Comparison of ENCODE assay signal across 9 mouse cellular contexts in genomic region chr9:37433823-37434560, GRCm38 (mm10). TPM values are rescaled to one million over a fixed set of nuclear protein-coding genes. Genes with fewer than 3 reads are reported as not detected.
A peak's percentile ranks its signal among the peaks of the same experiment; 100 is the strongest.
DNase-seq lines count a peak whose midpoint lies in the region; ATAC-seq and TF ChIP-seq lines count a peak whose summit lies in the region.
"Had no signal": no experiment of that assay in that cellular context is flagged by ENCODE, and none has a peak within 500 bp of the region (broad histone marks: within the 10 kb centered on the region; RNA-seq: fewer than 3 reads in every experiment).

No protein-coding gene starts in this region.

- no peak overlapping the region for H3K9ac ChIP-seq in heart, embryonic 14.5 days (ENCODE audit: low read length)
- H3K9ac ChIP-seq in heart, adult 2 months (ENCODE audit: low read depth, low read length), result no peak overlapping the region
- no peak overlapping the region for H3K9ac ChIP-seq in hindbrain, embryonic 14.5 days

- H3K4me2 ChIP-seq in heart, embryonic 14.5 days (ENCODE audit: low read length), result peak overlapping the region; percentile 57; the same call in 1 of the 2 replicates
- peak overlapping the region; percentile 74 for H3K4me2 ChIP-seq in hindbrain, embryonic 14.5 days (replicated peaks)

- DNase-seq in heart, adult 2 months, result no peak
- DNase-seq in embryonic facial prominence, embryonic 10.5 days (ENCODE audit: low spot score), result no peak
- DNase-seq in hindbrain, embryonic 14.5 days (ENCODE audit: low spot score), result no peak
- peak; percentile 23 for DNase-seq in midbrain, embryonic 10.5 days (ENCODE audit: low spot score)
- no peak for DNase-seq in cerebellum, postnatal 36 days
- no peak for DNase-seq in spleen, postnatal 36 days (ENCODE audit: low spot score in 2 of 2)
- DNase-seq in c-Kit-positive CD71-positive TER-119-positive erythroid progenitor cells, embryonic 14.5 days (ENCODE audit: low spot score), result no peak
- DNase-seq: gastrocnemius, postnatal 10 days had no signal

- H3K4me1 ChIP-seq in heart, embryonic 14.5 days (ENCODE audit: control insufficient read depth in 2 of 2, insufficient read depth in 2 of 2, low read length in 2 of 2), result peaks cover 5 to 22% of the 10 kb centered on the region in 2 experiments; a peak in 3 of 4 replicates
- no peaks in the 10 kb centered on the region for H3K4me1 ChIP-seq in heart, adult 2 months (ENCODE audit: control insufficient read depth, insufficient read depth, low read length)
- H3K4me1 ChIP-seq in embryonic facial prominence, embryonic 10.5 days, result peaks cover 31% of the 10 kb centered on the region
- peaks cover 26% of the 10 kb centered on the region for H3K4me1 ChIP-seq in hindbrain, embryonic 14.5 days (replicated peaks; ENCODE audit: control insufficient read depth, insufficient read depth, low read length)
- peaks cover 52% of the 10 kb centered on the region for H3K4me1 ChIP-seq in midbrain, embryonic 10.5 days

- H3K9me3 ChIP-seq in heart, embryonic 14.5 days (ENCODE audit: control insufficient read depth, low read length), result no peaks in the 10 kb centered on the region
- H3K9me3 ChIP-seq in embryonic facial prominence, embryonic 10.5 days, result no peaks in the 10 kb centered on the region
- H3K9me3 ChIP-seq in hindbrain, embryonic 14.5 days (ENCODE audit: control insufficient read depth, low read length), result no peaks in the 10 kb centered on the region
- H3K9me3 ChIP-seq in midbrain, embryonic 10.5 days (replicated peaks), result no peaks in the 10 kb centered on the region

- H3K36me3 ChIP-seq in heart, embryonic 14.5 days (ENCODE audit: control insufficient read depth, insufficient read depth, low read length), result no peaks in the 10 kb centered on the region
- H3K36me3 ChIP-seq in heart, adult 2 months (ENCODE audit: control insufficient read depth, insufficient read depth, low read length), result no peaks in the 10 kb centered on the region
- no peaks in the 10 kb centered on the region for H3K36me3 ChIP-seq in embryonic facial prominence, embryonic 10.5 days (replicated peaks)
- H3K36me3 ChIP-seq in hindbrain, embryonic 14.5 days (replicated peaks; ENCODE audit: control insufficient read depth, insufficient read depth), result no peaks in the 10 kb centered on the region
- no peaks in the 10 kb centered on the region for H3K36me3 ChIP-seq in midbrain, embryonic 10.5 days

- no peak for TF ChIP-seq EP300 in heart, adult 2 months (IDR thresholded peaks at IDR 0.05; ENCODE audit: insufficient read depth, low read depth, low read length)

- no peaks in the 10 kb centered on the region for H3K79me2 ChIP-seq in heart, adult 2 months (replicated peaks; ENCODE audit: control insufficient read depth, insufficient read depth, low read length)

- no peak for ATAC-seq in heart, embryonic 14.5 days (ENCODE audit: insufficient number of reproducible peaks, insufficient read depth, low FRiP score, low read depth)
- no peak for ATAC-seq in hindbrain, embryonic 14.5 days (ENCODE audit: low FRiP score)

- no peak for TF ChIP-seq POLR2A in heart, adult 2 months (IDR thresholded peaks at IDR 0.05; ENCODE audit: insufficient read depth, low read depth, low read length)

- H3K27ac ChIP-seq in heart, embryonic 14.5 days (replicated peaks in 1 of 2; ENCODE audit: control insufficient read depth in 1 of 2, insufficient read depth in 1 of 2, low read depth in 2 of 2, low read length in 2 of 2), result no peak overlapping the region
- no peak overlapping the region for H3K27ac ChIP-seq in heart, adult 2 months
- H3K27ac ChIP-seq in embryonic facial prominence, embryonic 10.5 days (replicated peaks), result no peak overlapping the region
- no peak overlapping the region for H3K27ac ChIP-seq in hindbrain, embryonic 14.5 days
- H3K27ac ChIP-seq in midbrain, embryonic 10.5 days (replicated peaks), result no peak overlapping the region

- intact Hi-C loops in heart, adult 2 months (cut with DNase I), result no loop called here

- WGBS in heart, embryonic 14.5 days, result 2% methylated on average over 18 of the region's 18 CpGs
- WGBS in heart, adult 2 months, result 5% methylated on average over 18 of the region's 18 CpGs
- WGBS in embryonic facial prominence, embryonic 10.5 days, result 2% methylated on average over 18 of the region's 18 CpGs
- WGBS in hindbrain, embryonic 14.5 days, result 3% methylated on average over 18 of the region's 18 CpGs
- WGBS in midbrain, embryonic 10.5 days, result 3% methylated on average over 18 of the region's 18 CpGs

- peaks cover 72% of the 10 kb centered on the region for H3K27me3 ChIP-seq in heart, embryonic 14.5 days (ENCODE audit: control insufficient read depth, insufficient read depth, low read length)
- H3K27me3 ChIP-seq in heart, adult 2 months (ENCODE audit: control insufficient read depth, insufficient read depth, low read length), result peaks cover 6% of the 10 kb centered on the region; the same call in 1 of the 2 replicates
- peaks cover 96% of the 10 kb centered on the region for H3K27me3 ChIP-seq in embryonic facial prominence, embryonic 10.5 days (replicated peaks; ENCODE audit: low read depth, poor library complexity, severe bottlenecking)
- peaks cover 63% of the 10 kb centered on the region for H3K27me3 ChIP-seq in hindbrain, embryonic 14.5 days (ENCODE audit: control insufficient read depth, insufficient read depth, low read length)
- peaks cover 100% of the 10 kb centered on the region for H3K27me3 ChIP-seq in midbrain, embryonic 10.5 days (ENCODE audit: low read depth, poor library complexity, severe bottlenecking)

- TF ChIP-seq CTCF in heart, adult 2 months (IDR thresholded peaks at IDR 0.05), result no peak

- 0 out of 4 replicates have a peak overlapping the region, but pooled peaks of 1 of the 2 experiments have one; percentile 25 for H3K4me3 ChIP-seq in heart, embryonic 14.5 days (ENCODE audit: control insufficient read depth in 1 of 2, insufficient read depth in 1 of 2, low read depth in 1 of 2, low read length in 2 of 2)
- no peak overlapping the region for H3K4me3 ChIP-seq in heart, adult 2 months
- H3K4me3 ChIP-seq in embryonic facial prominence, embryonic 10.5 days, result peak overlapping the region; percentile 46; the same call in 1 of the 2 replicates
- no peak overlapping the region for H3K4me3 ChIP-seq in hindbrain, embryonic 14.5 days (replicated peaks; ENCODE audit: low read length)
- H3K4me3 ChIP-seq in midbrain, embryonic 10.5 days, result peak overlapping the region; percentile 47; the same call in 1 of the 2 replicates

RNA-seq across cellular contexts. Expression of gene Robo3, which starts 0.9 kb away (rescaled TPM):
- 0.15 and 0.16 TPM in 2 replicates for polyA plus RNA-seq in heart, embryonic 14.5 days (2014; fragmentation: Nextera tagmentation; extraction: Ambion mirVana)
- total RNA-seq in heart, adult 2 months (2021), result not detected
- polyA plus RNA-seq in heart, adult 2 months (2012; rRNA removed), result 0.29 TPM in 1 of 2 replicates, not detected in the other
- polyA plus RNA-seq in embryonic facial prominence, embryonic 10.5 days (2016; fragmentation: Nextera tagmentation; extraction: Ambion mirVana), result 4.1 and 9.4 TPM in 2 replicates
- 13.3 and 20.5 TPM in 2 replicates for polyA plus RNA-seq in hindbrain, embryonic 14.5 days (2014; fragmentation: Nextera tagmentation; extraction: Ambion mirVana)
- 13.1 and 36.6 TPM in 2 replicates for polyA plus RNA-seq in midbrain, embryonic 10.5 days (2016; fragmentation: Nextera tagmentation; extraction: Ambion mirVana)

RNA-seq across cellular contexts. Expression of gene Robo4, which starts 32.3 kb away (rescaled TPM):
- polyA plus RNA-seq in heart, embryonic 14.5 days (2014; fragmentation: Nextera tagmentation; extraction: Ambion mirVana), result 10.4 and 11.3 TPM in 2 replicates
- total RNA-seq in heart, adult 2 months (2021), result 10 to 100 TPM; 27.9 to 31.8 TPM
- 33.7 and 38.6 TPM in 2 replicates for polyA plus RNA-seq in heart, adult 2 months (2012; rRNA removed)
- polyA plus RNA-seq in embryonic facial prominence, embryonic 10.5 days (2016; fragmentation: Nextera tagmentation; extraction: Ambion mirVana), result 6.6 and 6.8 TPM in 2 replicates
- polyA plus RNA-seq in hindbrain, embryonic 14.5 days (2014; fragmentation: Nextera tagmentation; extraction: Ambion mirVana), result 4.8 and 5.9 TPM in 2 replicates
- 5.6 and 6.0 TPM in 2 replicates for polyA plus RNA-seq in midbrain, embryonic 10.5 days (2016; fragmentation: Nextera tagmentation; extraction: Ambion mirVana)

RNA-seq across cellular contexts. Expression of gene Msantd2, which starts 55.1 kb away (rescaled TPM):
- 13.8 and 17.5 TPM in 2 replicates for polyA plus RNA-seq in heart, embryonic 14.5 days (2014; fragmentation: Nextera tagmentation; extraction: Ambion mirVana)
- 1 to 10 TPM; 6.4 to 7.1 TPM for total RNA-seq in heart, adult 2 months (2021)
- 10.7 and 12.8 TPM in 2 replicates for polyA plus RNA-seq in heart, adult 2 months (2012; rRNA removed)
- 34.4 and 36.7 TPM in 2 replicates for polyA plus RNA-seq in embryonic facial prominence, embryonic 10.5 days (2016; fragmentation: Nextera tagmentation; extraction: Ambion mirVana)
- polyA plus RNA-seq in hindbrain, embryonic 14.5 days (2014; fragmentation: Nextera tagmentation; extraction: Ambion mirVana), result 29.9 and 36.6 TPM in 2 replicates
- 33.0 and 33.6 TPM in 2 replicates for polyA plus RNA-seq in midbrain, embryonic 10.5 days (2016; fragmentation: Nextera tagmentation; extraction: Ambion mirVana)

Comparison
In these comparisons a context has a peak if more than half of its experiments do, and no peak if none do; other contexts are left out.
1. H3K4me3 ChIP-seq: peak in embryonic facial prominence, embryonic 10.5 days (single experiment) and midbrain, embryonic 10.5 days (single experiment); none in heart, adult 2 months (single experiment) and hindbrain, embryonic 14.5 days (single experiment).